Mouse (Mus musculus): Measurements from ENCODE around the gene Arf4.

Arf4 gene

GRCm38 (mm10) chr14:26637851-26638707, at the start of gene Arf4:
Gene Arf4 (plus strand): TSS chr14:26638074.
- DNase-seq, result peak; percentile 98 to 99

GRCm38 (mm10) chr14:26591353-26591752, 46.5 kb upstream of the Arf4 start:
- DNase-seq, result no peak

- no peak for DNase-seq
Measured at GRCm38 (mm10) chr14:26593281-26593895, 44.5 kb upstream of the Arf4 start.

GRCm38 (mm10) chr14:26595167-26595566, 42.7 kb upstream of the Arf4 start:
- no peak for DNase-seq

- peak in 1 of 2 experiments; percentile 29 for DNase-seq
Measured at GRCm38 (mm10) chr14:26595695-26596365, 42.0 kb upstream of the Arf4 start.

- DNase-seq, result no peak
Measured at GRCm38 (mm10) chr14:26605354-26605753, 32.5 kb upstream of the Arf4 start.

GRCm38 (mm10) chr14:26609674-26610073, 28.2 kb upstream of the Arf4 start:
- no peak for DNase-seq

GRCm38 (mm10) chr14:26610689-26611088, 27.2 kb upstream of the Arf4 start:
- DNase-seq, result no peak

- no peak for DNase-seq
Measured at GRCm38 (mm10) chr14:26625301-26625700, 12.6 kb upstream of the Arf4 start.

- DNase-seq, result peak in 1 of 2 experiments; percentile 29
Measured at GRCm38 (mm10) chr14:26626605-26627140, 11.2 kb upstream of the Arf4 start.

- DNase-seq, result peak; percentile 67 to 68
Measured at GRCm38 (mm10) chr14:26637025-26637850, 636 bp upstream of the Arf4 start.

GRCm38 (mm10) chr14:26638708-26639084, 822 bp downstream of the Arf4 start:
- peak; percentile 54 to 68 for DNase-seq

GRCm38 (mm10) chr14:26639251-26639650, 1.4 kb downstream of the Arf4 start:
- DNase-seq, result no peak

GRCm38 (mm10) chr14:26639961-26640360, 2.1 kb downstream of the Arf4 start:
- DNase-seq, result no peak

- no peak for DNase-seq
Measured at GRCm38 (mm10) chr14:26643006-26643624, 5.2 kb downstream of the Arf4 start.

GRCm38 (mm10) chr14:26645989-26646650, 8.2 kb downstream of the Arf4 start:
- no peak for DNase-seq

GRCm38 (mm10) chr14:26647811-26648210, 9.9 kb downstream of the Arf4 start:
- DNase-seq, result no peak

- DNase-seq, result no peak
Measured at GRCm38 (mm10) chr14:26651901-26652300, 14.0 kb downstream of the Arf4 start.

GRCm38 (mm10) chr14:26658178-26658577, 20.3 kb downstream of the Arf4 start:
- no peak for DNase-seq

GRCm38 (mm10) chr14:26660233-26660632, 22.4 kb downstream of the Arf4 start:
- no peak for DNase-seq

- DNase-seq, result no peak
Measured at GRCm38 (mm10) chr14:26662016-26662415, 24.1 kb downstream of the Arf4 start.
